Mouse (Mus musculus): Measurements from ENCODE around the gene Slc31a1.

Gene Slc31a1
- long read RNA-seq, experiment 1, transcript Slc31a1-201 (5 exons, 3,718 nt): major isoform, 63 of 75 reads
- long read RNA-seq, experiment 1, partial matches to known transcripts: 2 of 75 reads
- long read RNA-seq, experiment 1, other reads (novel, unspliced or antisense): 10 of 75 reads
- long read RNA-seq, experiment 2, transcript Slc31a1-201 (5 exons, 3,718 nt): major isoform, 110 of 125 reads
- long read RNA-seq, experiment 2, partial matches to known transcripts: 2 of 125 reads
- long read RNA-seq, experiment 2, other reads (novel, unspliced or antisense): 13 of 125 reads

- intact Hi-C loops (cut with DNase I): loop anchor here (5.0 kb wide), 1 partner anchor 47 kb away; the partner anchor contains the start of genes Cdc26 and Prpf4
Observed at GRCm38 (mm10) chr4:62360088-62360804, at the start of gene Slc31a1, which contains the start of gene Fkbp15. TSS of gene Slc31a1 (plus strand) at chr4:62360727. TSS of gene Fkbp15 (minus strand) at chr4:62360548.

- intact Hi-C loops (cut with DNase I): no loop called here
Observed at GRCm38 (mm10) chr4:62312821-62313220, 47.7 kb upstream of the Slc31a1 start.

- intact Hi-C loops (cut with DNase I): no loop called here
Observed at GRCm38 (mm10) chr4:62313641-62314211, 46.8 kb upstream of the Slc31a1 start.

- intact Hi-C loops (cut with DNase I): no loop called here
Observed at GRCm38 (mm10) chr4:62314516-62314915, 46.0 kb upstream of the Slc31a1 start.

- intact Hi-C loops (cut with DNase I): no loop called here
Observed at GRCm38 (mm10) chr4:62316456-62316855, 44.1 kb upstream of the Slc31a1 start.

- intact Hi-C loops (cut with DNase I): no loop called here
Observed at GRCm38 (mm10) chr4:62318294-62318693, 42.2 kb upstream of the Slc31a1 start.

- intact Hi-C loops (cut with DNase I): no loop called here
Observed at GRCm38 (mm10) chr4:62322684-62323083, 37.8 kb upstream of the Slc31a1 start.

GRCm38 (mm10) chr4:62326111-62326510 is 34.4 kb upstream of the Slc31a1 start:
- intact Hi-C loops (cut with DNase I): no loop called here

GRCm38 (mm10) chr4:62328941-62329660 is 31.4 kb upstream of the Slc31a1 start:
- intact Hi-C loops (cut with DNase I): no loop called here

- intact Hi-C loops (cut with DNase I): no loop called here
Observed at GRCm38 (mm10) chr4:62331977-62332376, 28.6 kb upstream of the Slc31a1 start.

GRCm38 (mm10) chr4:62338536-62338935 is 22.0 kb upstream of the Slc31a1 start:
- intact Hi-C loops (cut with DNase I): no loop called here

- intact Hi-C loops (cut with DNase I): no loop called here
Observed at GRCm38 (mm10) chr4:62344000-62344399, 16.5 kb upstream of the Slc31a1 start.

GRCm38 (mm10) chr4:62345827-62346226 is 14.7 kb upstream of the Slc31a1 start:
- intact Hi-C loops (cut with DNase I): no loop called here

- intact Hi-C loops (cut with DNase I): no loop called here
Observed at GRCm38 (mm10) chr4:62347605-62348328, 12.8 kb upstream of the Slc31a1 start.

GRCm38 (mm10) chr4:62348329-62348705 is 12.2 kb upstream of the Slc31a1 start:
- intact Hi-C loops (cut with DNase I): no loop called here

GRCm38 (mm10) chr4:62349371-62349770 is 11.2 kb upstream of the Slc31a1 start:
- intact Hi-C loops (cut with DNase I): no loop called here

- intact Hi-C loops (cut with DNase I): no loop called here
Observed at GRCm38 (mm10) chr4:62357631-62358148, 2.8 kb upstream of the Slc31a1 start.

- intact Hi-C loops (cut with DNase I): no loop called here
Observed at GRCm38 (mm10) chr4:62359256-62359775, 1.2 kb upstream of the Slc31a1 start.

- intact Hi-C loops (cut with DNase I): loop anchor here (5.0 kb wide), 1 partner anchor 46 kb away; the partner anchor contains the start of genes Cdc26 and Prpf4
Observed at GRCm38 (mm10) chr4:62360805-62361455, 403 bp downstream of the Slc31a1 start.

- intact Hi-C loops (cut with DNase I): loop anchor here (5.0 kb wide), 1 partner anchor 46 kb away; the partner anchor contains the start of genes Cdc26 and Prpf4
Observed at GRCm38 (mm10) chr4:62361571-62361970, 1.0 kb downstream of the Slc31a1 start.

Measured in adrenal gland (tissue).